Mouse (Mus musculus) spleen, adult 2 months (tissue): ENCODE results near the gene Grin2d.

Experiments used
- CTCF ChIP-seq: fragments of 200-500 bp; IDR thresholded peaks from 2 replicates; pipeline ENCODE4 v1.5.1; 2011; ENCODE audit warnings: mild to moderate bottlenecking, inconsistent platforms; ENCODE audit not compliant: insufficient read depth, insufficient read length, insufficient replicate concordance; ENCODE audit errors: extremely low read depth
- POLR2A ChIP-seq: fragments of 200-500 bp; IDR thresholded peaks from 2 replicates; pipeline ENCODE4 v1.6.1; 2011; ENCODE audit warnings: low read depth, low read length, inconsistent platforms

DNA sequence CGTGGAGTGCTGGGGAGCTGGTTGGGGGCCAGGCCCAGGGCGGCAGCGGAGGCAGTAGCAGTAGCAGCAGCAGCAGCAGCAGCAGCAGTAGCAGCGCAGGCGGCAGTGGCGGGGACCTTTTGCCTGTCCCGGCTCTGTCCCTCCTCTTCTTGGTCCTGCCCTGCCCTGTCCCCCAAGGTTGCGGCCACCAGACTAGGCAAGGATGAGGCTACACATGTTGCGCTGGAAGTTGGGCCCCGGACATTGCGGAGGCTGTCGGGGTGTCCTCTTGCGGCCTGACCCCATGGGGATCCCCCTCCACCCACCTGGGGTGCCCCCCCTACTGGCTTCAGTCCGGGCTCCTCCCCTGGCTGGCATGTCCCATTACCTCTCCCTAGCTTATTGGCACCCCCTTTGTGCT, 8.4 kb downstream of the Grin2d start:
- TF ChIP-seq POLR2A, result no peak
- no peak for TF ChIP-seq CTCF
